Mouse (Mus musculus) myocyte (in vitro differentiated cells): ENCODE data around the gene Homer2. TPM values are rescaled to one million over a fixed set of nuclear protein-coding genes. Genes with fewer than 3 reads are reported as not detected.

ENCODE experiments used
- H3K27me3 ChIP-seq: one replicate; pipeline ENCODE4 v1.6.1; 2011; ENCODE audit not compliant: control insufficient read depth, insufficient read depth, insufficient read length
- H3K36me3 ChIP-seq: one replicate; pipeline ENCODE4 v1.6.1; 2011; ENCODE audit not compliant: control insufficient read depth, insufficient read depth
- H3K4me2 ChIP-seq: one replicate; pipeline ENCODE4 v1.6.1; 2011; ENCODE audit warnings: low read depth, control low read depth
- H3K4me3 ChIP-seq: one replicate; pipeline ENCODE4 v1.5.1; 2011; ENCODE audit warnings: mild to moderate bottlenecking, control low read depth, moderate library complexity
- H3K79me2 ChIP-seq: one replicate; pipeline ENCODE4 v1.6.1; 2011; ENCODE audit not compliant: control insufficient read depth, insufficient read depth
- H3ac ChIP-seq: one replicate; pipeline ENCODE4 v1.6.1; 2011; ENCODE audit not compliant: control insufficient read depth, insufficient read length
- CEBPB ChIP-seq: IDR thresholded peaks from 2 replicates; pipeline ENCODE4 v1.6.1; 2011; ENCODE audit warnings: mild to moderate bottlenecking, moderate library complexity; ENCODE audit not compliant: poor library complexity, insufficient read depth, severe bottlenecking
- E2F4 ChIP-seq: IDR thresholded peaks from one replicate; pipeline ENCODE4 v1.6.1; 2011; ENCODE audit warnings: mild to moderate bottlenecking, control low read depth, moderate library complexity; ENCODE audit not compliant: insufficient read depth
- MAX ChIP-seq: IDR thresholded peaks from one replicate; pipeline ENCODE4 v1.6.1; 2011; ENCODE audit warnings: low read depth, mild to moderate bottlenecking, control low read depth
- MYOD1 ChIP-seq, 3 experiments: IDR thresholded peaks; one replicate each; pipeline ENCODE4 v1.6.1; 2011; ENCODE audit warnings: control low read depth in 2 of 3, low read depth in 2 of 3, mild to moderate bottlenecking in 2 of 3, moderate library complexity in 1 of 3; ENCODE audit not compliant: insufficient read length in 2 of 3, control insufficient read depth in 1 of 3
- MYOG ChIP-seq, 3 experiments: IDR thresholded peaks; one replicate each; pipeline ENCODE4 v1.6.1; 2011; ENCODE audit warnings: control low read depth in 2 of 3, low read depth in 2 of 3, mild to moderate bottlenecking in 2 of 3; ENCODE audit not compliant: insufficient read length in 2 of 3, control insufficient read depth in 1 of 3, insufficient read depth in 1 of 3
- POLR2A ChIP-seq: IDR thresholded peaks from one replicate; pipeline ENCODE4 v1.6.1; 2011; ENCODE audit warnings: low read depth, mild to moderate bottlenecking, control low read depth, moderate library complexity; ENCODE audit not compliant: insufficient read length
- POLR2AphosphoS2 ChIP-seq: IDR thresholded peaks from one replicate; pipeline ENCODE4 v1.6.1; 2011; ENCODE audit warnings: low read depth, control low read depth; ENCODE audit not compliant: insufficient read length
- REST ChIP-seq: IDR thresholded peaks from one replicate; pipeline ENCODE4 v1.6.1; 2011; ENCODE audit warnings: mild to moderate bottlenecking, control low read depth, moderate library complexity; ENCODE audit not compliant: insufficient read depth, insufficient read length
- SRF ChIP-seq: IDR thresholded peaks from one replicate; pipeline ENCODE4 v1.6.1; 2011; ENCODE audit warnings: low read depth; ENCODE audit not compliant: control insufficient read depth, insufficient read length
- TCF12 ChIP-seq: IDR thresholded peaks from one replicate; pipeline ENCODE4 v1.6.1; 2011; ENCODE audit warnings: mild to moderate bottlenecking, control low read depth; ENCODE audit not compliant: poor library complexity, insufficient read depth, severe bottlenecking
- TCF3 ChIP-seq: IDR thresholded peaks from one replicate; pipeline ENCODE4 v1.6.1; 2011; ENCODE audit warnings: low read depth, control low read depth; ENCODE audit not compliant: insufficient read length
- USF1 ChIP-seq: IDR thresholded peaks from one replicate; pipeline ENCODE4 v1.6.1; 2011; ENCODE audit warnings: low read depth, mild to moderate bottlenecking, control low read depth, moderate library complexity
- polyA plus RNA-seq: library from polyadenylated mRNA; unstranded; fragments of >200 nt; fragmentation: generic; extraction: Trizol; gene quantifications from one replicate; pipeline ENCODE4 v1.2.1, GENCODE M21; 2012; ENCODE audit warnings: missing spikeins

The Homer2 gene
- polyA plus RNA-seq, 1 experiment, result not detected

DNA sequence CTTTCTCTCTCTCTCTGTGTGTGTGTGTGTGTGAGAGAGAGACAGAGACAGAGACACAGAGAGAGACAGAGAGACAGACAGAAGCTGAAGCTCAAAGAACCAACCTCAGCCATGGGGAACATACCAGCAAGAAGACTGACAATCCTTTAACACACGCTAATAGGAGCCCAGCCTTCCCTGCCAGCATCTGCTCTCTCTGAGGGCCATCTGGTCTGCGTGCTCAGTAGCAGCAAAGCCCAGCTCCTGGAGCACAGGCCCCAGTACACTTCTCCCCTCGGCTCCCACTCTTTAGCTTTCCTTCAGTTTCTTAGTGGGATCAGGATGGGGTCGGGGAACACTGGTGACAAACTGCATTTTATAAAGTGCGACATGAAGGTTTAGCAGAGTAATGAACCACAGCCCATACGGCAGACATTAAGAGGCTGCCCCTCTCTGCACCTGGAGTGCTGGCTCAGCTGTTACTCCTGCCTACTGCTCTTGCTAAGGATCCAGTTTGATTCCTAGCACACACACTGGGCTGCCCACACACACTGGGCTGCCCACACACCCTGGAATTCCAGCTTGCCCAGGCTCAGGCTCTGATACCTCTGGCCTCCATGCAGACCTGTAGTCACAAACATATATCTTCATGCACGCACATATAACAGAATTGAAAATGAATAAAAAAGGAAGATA is 141.8 kb downstream of the Homer2 start:
- Histone ChIP-seq H3K79me2 (no peaks in the 10 kb centered on the region), H3K36me3 (no peaks in the 10 kb centered on the region), H3K27me3 (peaks cover 17% of the 10 kb centered on the region), H3K4me2 (peak overlapping the region; percentile 36), H3ac (no peak overlapping the region), H3K4me3 (no peak overlapping the region)
- TF ChIP-seq TCF12 (no peak), POLR2A (no peak), SRF (no peak), E2F4 (no peak), MYOG (IDR thresholded peaks at IDR 0.05; ENCODE audit: control insufficient read depth in 1 of 3, insufficient read depth in 1 of 3, insufficient read length in 2 of 3, low read depth in 2 of 3) (peak in 1 of 3 experiments; percentile 58), MYOD1 (IDR thresholded peaks at IDR 0.05; ENCODE audit: control insufficient read depth in 1 of 3, insufficient read length in 2 of 3, low read depth in 2 of 3) (peak in 2 of 3 experiments; percentile 31 to 79), POLR2AphosphoS2 (no peak), USF1 (no peak), CEBPB (no peak)

DNA sequence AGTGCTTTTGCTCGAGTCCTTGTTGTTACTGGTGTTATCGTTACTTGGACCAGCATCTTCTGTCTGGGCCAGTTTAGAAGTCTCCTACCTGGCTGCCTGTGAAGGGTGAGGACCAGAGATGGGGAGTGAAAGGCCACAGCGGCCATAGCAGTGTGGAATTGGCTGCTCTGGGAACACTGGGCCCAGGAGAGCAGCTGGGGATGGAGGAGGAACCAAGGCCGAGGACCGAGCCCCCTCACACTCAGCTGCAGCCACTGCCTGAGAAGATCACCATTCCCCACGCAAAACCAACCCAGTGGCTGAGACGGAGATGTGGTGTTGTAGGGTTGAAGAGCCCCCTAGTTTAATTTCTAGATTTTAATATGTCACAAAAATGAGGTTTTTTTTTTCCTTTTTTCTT is 142.6 kb downstream of the Homer2 start:
- H3ac ChIP-seq, result no peak overlapping the region
- TF ChIP-seq SRF (no peak), MAX (no peak), TCF12 (no peak), POLR2A (no peak), CEBPB (no peak), USF1 (no peak), E2F4 (no peak), MYOG (IDR thresholded peaks at IDR 0.05; ENCODE audit: control insufficient read depth in 1 of 3, insufficient read depth in 1 of 3, insufficient read length in 2 of 3, low read depth in 2 of 3) (no peak), TCF3 (no peak), REST (no peak), POLR2AphosphoS2 (no peak), MYOD1 (IDR thresholded peaks at IDR 0.05; ENCODE audit: control insufficient read depth in 1 of 3, insufficient read length in 2 of 3, low read depth in 2 of 3) (no peak)
- peak overlapping the region; percentile 36 for H3K4me2 ChIP-seq
- H3K27me3 ChIP-seq, result peaks cover 23% of the 10 kb centered on the region
- no peaks in the 10 kb centered on the region for H3K79me2 ChIP-seq
- no peak overlapping the region for H3K4me3 ChIP-seq
- no peaks in the 10 kb centered on the region for H3K36me3 ChIP-seq

DNA sequence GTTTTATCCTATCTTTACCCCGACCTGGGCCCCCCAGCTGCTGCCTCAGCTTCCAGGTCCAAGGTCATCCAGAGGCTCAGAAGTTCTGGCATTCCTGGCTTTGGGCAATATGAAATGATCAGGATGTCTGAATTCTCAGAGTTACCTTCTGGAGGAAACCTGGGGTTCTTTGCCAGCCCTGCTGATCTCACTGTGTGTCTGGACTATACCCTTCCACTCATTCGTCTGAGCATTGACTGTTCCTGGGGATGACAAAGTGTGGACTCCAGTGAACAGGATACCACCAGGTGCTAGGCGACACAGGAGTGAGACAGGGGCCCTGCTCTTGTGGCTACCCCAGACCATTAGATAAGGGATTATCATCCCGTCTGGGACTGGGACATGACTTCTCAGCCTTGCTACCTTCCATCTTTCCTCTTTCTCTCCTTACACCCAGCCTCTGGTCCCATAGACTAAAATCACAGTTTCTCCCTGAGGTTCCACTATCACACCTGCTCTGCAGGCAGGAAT is 143.8 kb downstream of the Homer2 start:
- Histone ChIP-seq H3K79me2 (no peaks in the 10 kb centered on the region), H3ac (no peak overlapping the region), H3K27me3 (peaks cover 33% of the 10 kb centered on the region), H3K4me2 (no peak overlapping the region), H3K4me3 (no peak overlapping the region), H3K36me3 (no peaks in the 10 kb centered on the region)
- TF ChIP-seq POLR2A (no peak), MYOD1 (IDR thresholded peaks at IDR 0.05; ENCODE audit: control insufficient read depth in 1 of 3, insufficient read length in 2 of 3, low read depth in 2 of 3) (no peak), TCF12 (no peak), CEBPB (no peak), SRF (no peak), E2F4 (no peak), TCF3 (no peak), USF1 (no peak), MYOG (IDR thresholded peaks at IDR 0.05; ENCODE audit: control insufficient read depth in 1 of 3, insufficient read depth in 1 of 3, insufficient read length in 2 of 3, low read depth in 2 of 3) (no peak), MAX (no peak), POLR2AphosphoS2 (no peak), REST (no peak)

DNA sequence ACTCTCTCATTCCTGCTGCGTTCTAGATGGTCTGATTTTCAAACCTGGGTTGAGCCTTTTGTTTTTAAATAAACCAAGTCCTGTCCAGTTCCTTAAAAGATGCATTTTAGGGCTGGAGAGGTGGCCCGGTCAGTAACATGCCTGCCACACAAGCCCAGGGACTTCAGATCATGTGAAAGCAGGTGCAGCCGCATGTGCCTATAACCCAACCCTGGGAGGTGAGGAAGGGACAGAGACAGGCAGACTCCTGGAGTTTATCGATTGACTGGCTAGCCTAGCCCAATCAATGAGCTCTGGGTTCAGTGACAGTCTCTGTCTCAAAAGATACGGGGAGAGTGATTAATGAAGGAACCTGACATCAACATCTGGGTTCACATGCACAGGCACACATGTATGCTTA is 146.1 kb downstream of the Homer2 start:
- peaks cover 33% of the 10 kb centered on the region for H3K27me3 ChIP-seq
- H3K4me2 ChIP-seq, result no peak overlapping the region
- no peak overlapping the region for H3ac ChIP-seq
- no peak overlapping the region for H3K4me3 ChIP-seq
- no peaks in the 10 kb centered on the region for H3K79me2 ChIP-seq
- TF ChIP-seq USF1 (no peak), TCF12 (no peak), TCF3 (no peak), SRF (no peak), E2F4 (no peak), CEBPB (no peak)
- H3K36me3 ChIP-seq, result no peaks in the 10 kb centered on the region
